Mouse (Mus musculus): Measurements from ENCODE around the gene Rimklb.

DNA sequence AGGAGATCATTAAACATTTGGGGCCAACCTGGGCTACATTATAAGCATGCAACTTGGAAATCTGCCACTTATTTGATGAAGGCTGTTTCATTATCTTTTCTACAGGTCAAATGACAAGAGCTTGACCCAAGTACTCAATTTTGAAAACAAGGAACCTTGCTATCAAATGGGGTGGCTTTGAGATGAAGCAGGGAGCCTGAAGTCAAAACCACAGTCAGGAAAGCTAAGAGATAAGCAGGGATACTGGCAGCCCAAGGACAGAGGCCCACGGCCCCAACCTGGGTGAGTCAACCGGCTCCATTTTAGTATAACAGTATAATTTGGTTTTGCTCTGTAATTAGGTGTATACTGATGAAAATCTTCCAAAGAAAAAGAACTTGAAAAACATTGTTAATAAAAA lies 28.3 kb downstream of the Rimklb start:
- TF ChIP-seq POLR2A (IDR thresholded peaks at IDR 0.05; ENCODE audit: extremely low read depth, insufficient read depth, low read length) (no peak), CTCF (IDR thresholded peaks at IDR 0.05; ENCODE audit: low read depth, low read length) (no peak)

Data from liver, adult 2 months (tissue).